Mouse (Mus musculus) liver, postnatal 0 days (tissue): ENCODE measurements around the gene Pde6d.

Experiments used
- CTCF ChIP-seq: sonication (generic); IDR thresholded peaks from 2 replicates; pipeline ENCODE4 v1.5.1; 2016; ENCODE audit warnings: antibody characterized with exemption, low read depth
- EP300 ChIP-seq: IDR thresholded peaks from 2 replicates; pipeline ENCODE4 v1.6.1; 2016; ENCODE audit warnings: antibody characterized with exemption, low read depth, mild to moderate bottlenecking

GRCm38 (mm10) chr1:86532362-86533051 is 49.9 kb downstream of the Pde6d start:
- 0 out of 2 replicates have a peak, but pooled peaks have one; percentile 32 for TF ChIP-seq EP300
- peak; percentile 97 for TF ChIP-seq CTCF
